Mouse (Mus musculus) c-Kit-positive CD71-positive TER-119-positive erythroid progenitor cells, embryonic 14.5 days (primary cell): ENCODE results near the gene Ina.

ENCODE experiments used
- DNase-seq: peaks from one replicate; pipeline ENCODE4 v3.0.0-alpha.2; 2013; ENCODE audit warnings: low spot score

Ina gene

GRCm38 (mm10) chr19:47014159-47014446 lies 395 bp upstream of the Ina start:
- DNase-seq, result no peak

DNA sequence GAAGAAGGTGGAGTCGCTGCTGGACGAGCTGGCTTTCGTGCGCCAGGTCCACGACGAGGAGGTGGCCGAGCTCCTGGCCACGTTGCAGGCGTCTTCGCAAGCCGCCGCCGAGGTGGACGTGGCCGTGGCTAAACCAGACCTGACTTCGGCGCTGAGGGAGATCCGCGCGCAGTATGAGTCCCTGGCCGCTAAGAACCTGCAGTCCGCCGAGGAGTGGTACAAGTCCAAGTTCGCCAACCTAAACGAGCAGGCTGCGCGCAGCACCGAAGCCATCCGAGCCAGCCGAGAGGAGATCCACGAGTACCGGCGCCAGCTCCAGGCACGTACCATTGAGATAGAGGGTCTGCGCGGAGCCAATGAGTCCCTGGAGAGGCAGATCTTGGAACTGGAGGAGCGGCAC lies 898 bp downstream of the Ina start:
- no peak for DNase-seq

GRCm38 (mm10) chr19:47015965-47016364 lies 1.5 kb downstream of the Ina start:
- no peak for DNase-seq

GRCm38 (mm10) chr19:47016487-47016886 lies 2.0 kb downstream of the Ina start:
- peak; percentile 66 for DNase-seq

- DNase-seq, result no peak
Measured at GRCm38 (mm10) chr19:47017831-47018230, 3.3 kb downstream of the Ina start.

GRCm38 (mm10) chr19:47018330-47018729 lies 3.8 kb downstream of the Ina start:
- no peak for DNase-seq

DNA sequence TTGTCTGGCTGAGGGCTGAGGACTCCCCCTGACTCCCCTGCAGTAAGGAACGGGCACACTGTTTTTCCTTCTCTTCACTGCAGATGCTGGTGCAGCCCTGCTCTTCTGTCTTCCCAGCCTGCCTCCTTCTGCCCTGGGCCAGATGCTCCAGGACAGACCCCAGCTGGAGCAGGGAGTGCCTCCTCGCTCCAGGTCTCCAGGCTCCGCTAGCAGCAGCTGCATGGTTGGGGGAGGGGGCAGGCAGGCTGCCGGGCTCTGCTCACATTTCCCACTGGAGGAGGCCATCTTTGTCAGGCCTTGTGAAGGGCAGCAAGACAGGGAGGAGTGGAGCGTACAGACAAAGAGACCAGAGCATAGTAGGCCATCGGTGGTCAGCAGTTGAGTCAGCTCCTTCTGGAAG lies 4.8 kb downstream of the Ina start:
- DNase-seq, result no peak

GRCm38 (mm10) chr19:47022709-47023108 lies 8.2 kb downstream of the Ina start:
- no peak for DNase-seq

- no peak for DNase-seq
Measured at GRCm38 (mm10) chr19:47023546-47023945, 9.0 kb downstream of the Ina start.

- DNase-seq, result no peak
Measured at GRCm38 (mm10) chr19:47024954-47025353, 10.5 kb downstream of the Ina start.

DNA sequence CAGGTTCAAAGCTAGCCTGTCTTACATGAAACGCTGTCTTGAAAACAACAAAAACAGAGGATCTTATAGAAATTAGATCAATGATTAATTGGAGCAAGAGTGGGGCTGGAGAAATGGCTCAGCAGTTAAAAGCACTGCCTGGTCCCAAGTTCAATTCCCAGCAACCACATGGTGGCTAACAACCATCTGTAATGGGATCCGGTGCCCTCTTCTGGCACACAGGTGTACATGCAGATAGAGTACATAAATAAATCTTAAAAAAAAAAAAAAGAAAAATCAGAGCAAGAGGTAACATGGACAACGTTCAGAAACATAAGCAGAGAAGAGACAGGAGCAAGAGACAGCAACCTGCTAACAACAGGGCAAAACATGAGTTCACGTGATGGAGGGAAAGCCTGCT lies 12.0 kb downstream of the Ina start:
- DNase-seq, result no peak

GRCm38 (mm10) chr19:47029796-47030195 lies 15.3 kb downstream of the Ina start:
- DNase-seq, result no peak

- DNase-seq, result no peak
Measured at GRCm38 (mm10) chr19:47031770-47032169, 17.3 kb downstream of the Ina start.

DNA sequence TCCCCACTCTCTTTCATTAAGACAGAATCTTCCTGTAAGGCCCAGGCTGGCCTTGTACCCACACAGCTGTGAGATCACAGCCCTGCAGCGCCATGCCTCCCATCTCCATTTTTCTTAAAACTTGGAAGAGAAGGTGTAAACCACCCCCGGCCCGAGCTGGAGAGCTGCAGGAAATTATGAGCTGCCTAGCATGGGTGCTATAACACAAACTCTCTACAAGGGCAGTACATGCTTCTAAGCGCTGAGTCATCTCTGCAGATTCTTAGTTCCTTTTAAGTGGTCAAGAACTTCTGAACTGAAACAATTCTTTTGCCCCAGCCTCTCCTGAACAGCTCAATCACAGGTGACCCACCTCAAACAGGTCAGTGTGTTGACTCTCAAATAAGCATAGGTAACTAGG lies 20.4 kb downstream of the Ina start:
- no peak for DNase-seq

DNA sequence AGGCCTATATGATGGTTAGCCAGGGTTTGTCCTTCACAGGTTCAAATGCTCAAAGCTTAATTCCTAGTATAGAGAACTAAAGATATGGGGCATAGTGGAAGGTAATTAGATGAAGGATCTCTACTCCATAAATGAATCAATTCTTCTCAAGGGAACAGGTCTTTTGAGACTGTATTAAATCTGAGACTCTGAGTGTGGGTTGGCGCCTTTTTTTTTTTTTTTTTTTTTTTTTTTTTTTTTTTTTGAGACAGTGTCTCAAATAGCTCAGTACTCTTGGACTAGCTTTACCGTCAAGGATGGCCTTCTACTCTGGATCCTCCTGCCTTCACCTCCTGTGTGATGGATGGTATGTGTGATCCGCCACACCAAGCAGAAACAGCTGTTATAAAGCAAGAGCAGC lies 22.1 kb downstream of the Ina start:
- DNase-seq, result no peak

DNA sequence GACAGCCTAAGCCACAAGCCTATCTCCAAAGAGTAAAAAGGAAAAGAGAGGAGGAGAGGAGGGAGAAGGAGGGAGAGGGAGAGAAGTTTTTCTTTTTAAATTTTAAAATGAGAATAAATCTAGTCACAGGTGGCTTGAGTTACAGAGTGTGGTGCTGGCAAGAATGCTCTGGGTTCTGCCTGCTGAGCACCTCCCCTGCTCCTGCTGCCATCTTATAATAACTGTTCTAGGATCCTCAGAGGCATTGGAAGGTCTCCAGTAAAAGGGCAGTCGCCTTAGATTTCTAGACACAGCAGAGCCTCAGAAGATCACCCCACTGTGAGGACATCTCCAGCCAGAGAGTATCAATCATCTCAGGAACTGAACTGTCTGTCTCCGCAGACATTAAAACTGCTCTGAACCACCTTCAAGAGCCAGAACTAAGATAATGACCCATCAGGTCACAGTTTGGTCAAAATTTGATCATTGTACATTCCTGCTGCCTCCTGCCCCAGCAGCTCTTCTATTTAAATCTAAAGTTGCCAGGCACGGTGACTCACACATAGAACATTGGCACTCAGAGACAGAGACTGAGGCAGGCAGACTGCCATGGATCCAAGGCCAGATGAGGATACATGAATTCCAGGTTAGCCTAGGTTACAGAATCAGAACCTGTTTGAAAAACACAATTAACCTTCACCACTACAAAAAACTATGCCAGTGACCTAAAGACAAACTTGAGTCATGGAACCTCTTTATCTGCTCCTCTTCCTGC lies 26.4 kb downstream of the Ina start:
- DNase-seq, result no peak

DNA sequence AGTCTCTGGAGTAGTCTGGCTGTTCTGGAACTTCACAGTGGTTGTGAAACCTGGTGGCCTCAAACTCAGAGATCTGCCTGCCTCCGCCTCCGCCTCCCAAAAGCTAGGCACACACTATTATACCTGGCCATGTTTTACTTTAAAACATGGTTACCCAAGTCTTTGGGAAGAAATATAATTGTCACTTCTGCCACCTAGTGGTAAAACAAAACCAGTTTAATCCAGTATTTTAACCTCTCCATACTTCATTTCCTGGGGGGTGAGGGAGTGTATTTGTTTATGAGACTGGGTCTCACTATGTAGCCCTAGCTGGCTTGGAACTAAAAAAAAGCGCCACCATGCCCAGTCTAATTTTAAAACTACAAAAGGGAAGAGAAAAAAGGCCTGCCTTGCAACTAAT lies 29.1 kb downstream of the Ina start:
- no peak for DNase-seq

DNA sequence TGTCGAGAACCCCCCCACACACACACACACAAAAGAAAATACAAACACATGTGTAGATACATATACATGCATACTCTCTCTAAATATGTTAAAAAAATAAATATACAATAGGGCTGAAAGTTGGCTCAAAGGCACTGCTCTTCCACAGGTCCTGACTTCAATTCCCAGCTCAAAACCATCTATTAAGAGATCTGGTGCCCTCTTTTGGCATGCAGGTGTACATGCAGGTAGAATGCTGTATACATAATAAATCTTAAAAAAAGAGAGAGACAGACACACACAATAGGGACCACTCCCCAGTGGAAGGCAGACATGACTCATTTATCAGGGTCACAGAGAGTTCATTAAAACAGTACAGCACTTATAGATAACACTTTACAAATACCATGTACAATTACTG lies 31.8 kb downstream of the Ina start:
- DNase-seq, result no peak

DNA sequence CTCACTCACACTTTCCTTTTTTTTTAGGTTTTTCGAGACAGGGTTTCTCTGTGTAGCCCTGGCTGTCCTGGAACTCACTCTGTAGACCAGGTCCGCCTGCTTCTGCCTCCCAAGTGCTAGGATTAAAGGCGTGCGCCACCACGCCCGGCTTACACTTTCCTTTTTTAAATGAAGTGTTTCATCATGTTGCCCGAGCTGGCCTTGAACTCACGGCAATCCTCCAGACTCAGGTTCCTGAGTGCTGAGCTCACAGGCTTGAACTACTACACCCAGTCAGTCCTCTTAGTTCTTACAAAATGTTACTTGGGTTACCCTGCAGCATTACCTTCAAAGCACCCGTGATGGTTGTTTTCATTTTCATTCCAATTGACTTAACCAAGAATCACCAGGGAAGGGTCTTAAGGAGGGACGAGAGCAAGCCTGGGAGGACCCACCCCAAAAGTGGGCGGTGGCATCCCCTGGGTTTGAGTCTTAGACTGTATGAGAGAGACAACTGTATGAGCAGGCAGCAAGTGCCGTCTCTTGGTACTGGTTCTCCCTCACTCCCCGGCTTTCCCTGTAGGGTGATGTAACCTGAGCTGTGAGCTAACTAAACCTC lies 32.8 kb downstream of the Ina start:
- DNase-seq, result no peak

- no peak for DNase-seq
Measured at GRCm38 (mm10) chr19:47049061-47049460, 34.6 kb downstream of the Ina start.

- no peak for DNase-seq
Measured at GRCm38 (mm10) chr19:47049840-47050239, 35.3 kb downstream of the Ina start.

DNA sequence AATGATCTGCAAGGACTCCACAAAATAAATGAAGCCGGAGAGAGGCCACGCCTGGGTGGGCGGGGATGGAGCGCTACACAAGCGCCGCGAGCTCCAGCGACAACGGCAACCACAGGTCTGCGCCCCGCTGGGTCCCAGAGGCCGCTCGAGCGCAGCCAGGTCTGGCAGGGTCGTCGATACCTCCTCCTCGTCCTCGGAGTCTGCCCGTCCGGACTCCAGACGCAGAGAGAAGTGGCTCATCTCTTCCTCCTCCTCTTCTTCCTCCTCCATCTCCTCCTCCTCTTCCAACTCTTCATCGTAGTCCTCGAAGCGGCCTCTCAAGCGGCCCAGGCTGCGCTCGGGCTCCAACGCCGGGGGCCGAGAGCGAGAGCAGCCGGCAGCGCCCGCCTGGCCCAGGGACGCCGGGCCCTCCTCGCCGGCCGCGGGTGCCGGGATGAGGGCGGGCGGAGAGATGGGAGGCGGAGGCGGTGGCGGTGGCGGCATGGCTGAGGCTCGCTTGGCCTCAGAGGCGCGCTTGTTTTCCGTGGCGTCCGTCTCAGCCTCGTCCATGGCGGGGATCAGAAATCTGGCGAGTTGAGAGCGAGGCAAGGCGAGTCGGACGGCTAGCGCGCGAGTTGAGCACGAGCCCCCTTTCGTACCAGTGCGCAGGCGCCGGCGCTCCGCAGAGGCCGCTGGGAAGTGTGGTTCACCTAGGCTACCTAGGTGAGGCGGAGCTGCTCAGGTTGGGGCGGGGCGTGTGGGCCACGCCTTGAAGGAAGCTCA lies 36.0 kb downstream of the Ina start, which contains the start of gene Pcgf6:
Pcgf6 (minus strand) TSS at position 636 of the 762 bp plus-strand sequence.
- DNase-seq, result peak; percentile 60

GRCm38 (mm10) chr19:47052927-47053326 lies 38.4 kb downstream of the Ina start:
- no peak for DNase-seq
